Mouse (Mus musculus): ENCODE data around the gene Vmn2r92. TPM values are rescaled to one million over a fixed set of nuclear protein-coding genes. Genes with fewer than 3 reads are reported as not detected.

The Vmn2r92 gene
- polyA plus RNA-seq (2014; fragmentation: Illumina TruSeq; extraction: RNeasy Lipid Tissue Mini Kit (QIAGEN cat#74804); ENCODE audit: low read depth, low replicate concordance) = not detected

GRCm38 (mm10) chr17:18151587-18151986 is at the start of gene Vmn2r92:
Vmn2r92 (plus strand) TSS chr17:18151887.

Other genes starting within 250 kb of the Vmn2r92 start
- gene Fpr-rs4, start 130.2 kb upstream of the Vmn2r92 start, polyA plus RNA-seq (2014; fragmentation: Illumina TruSeq; extraction: RNeasy Lipid Tissue Mini Kit (QIAGEN cat#74804); ENCODE audit: low read depth, low replicate concordance) = not detected
- gene Vmn2r124, start 102.5 kb upstream of the Vmn2r92 start, polyA plus RNA-seq (2014; fragmentation: Illumina TruSeq; extraction: RNeasy Lipid Tissue Mini Kit (QIAGEN cat#74804); ENCODE audit: low read depth, low replicate concordance) = not detected
- not detected for gene Vmn2r91, start 66.9 kb upstream of the Vmn2r92 start, polyA plus RNA-seq (2014; fragmentation: Illumina TruSeq; extraction: RNeasy Lipid Tissue Mini Kit (QIAGEN cat#74804); ENCODE audit: low read depth, low replicate concordance)
- not detected for gene Vmn2r94, start 125.9 kb downstream of the Vmn2r92 start, polyA plus RNA-seq (2014; fragmentation: Illumina TruSeq; extraction: RNeasy Lipid Tissue Mini Kit (QIAGEN cat#74804); ENCODE audit: low read depth, low replicate concordance)
- gene Vmn2r93, start 146.2 kb downstream of the Vmn2r92 start, polyA plus RNA-seq (2014; fragmentation: Illumina TruSeq; extraction: RNeasy Lipid Tissue Mini Kit (QIAGEN cat#74804); ENCODE audit: low read depth, low replicate concordance) = not detected

Data from heart, adult 10 weeks (tissue).